Mouse (Mus musculus) midbrain, embryonic 14.5 days (tissue): ENCODE data around the gene Efnb2. TPM values are rescaled to one million over a fixed set of nuclear protein-coding genes. Genes with fewer than 3 reads are reported as not detected.

Source experiments
- ATAC-seq: fragments of 200-750 bp; cut with Nextera tagmentation; 2 replicates; pipeline ENCODE4 v1.8.0; 2017; ENCODE audit warnings: moderate number of reproducible peaks, moderate library complexity; ENCODE audit not compliant: low FRiP score, low TSS enrichment
- DNase-seq: peaks from one replicate; pipeline ENCODE4 v3.0.0-alpha.2; 2015
- H3K27ac ChIP-seq: fragments of 300-500 bp; sonication (generic); replicated peaks from 2 replicates; pipeline ENCODE4 v1.5.1; 2014; ENCODE audit warnings: mild to moderate bottlenecking, low read depth, low read length, moderate library complexity
- H3K27me3 ChIP-seq: fragments of 300-500 bp; sonication (generic); 2 replicates; pipeline ENCODE4 v1.6.1; 2014; ENCODE audit warnings: low read length, control low read depth, mixed read lengths; ENCODE audit not compliant: control insufficient read depth, insufficient read depth
- H3K36me3 ChIP-seq: fragments of 300-500 bp; sonication (generic); 2 replicates; pipeline ENCODE4 v1.6.1; 2014; ENCODE audit warnings: low read length, control low read depth; ENCODE audit not compliant: control insufficient read depth, insufficient read depth
- H3K4me1 ChIP-seq: fragments of 300-500 bp; sonication (generic); 2 replicates; pipeline ENCODE4 v1.6.1; 2014; ENCODE audit warnings: mild to moderate bottlenecking, antibody characterized with exemption, low read length, control low read depth; ENCODE audit not compliant: control insufficient read depth, insufficient read depth
- H3K4me2 ChIP-seq: fragments of 300-500 bp; sonication (generic); 2 replicates; pipeline ENCODE4 v1.6.1; 2014; ENCODE audit warnings: mild to moderate bottlenecking, low read length, moderate library complexity
- H3K4me3 ChIP-seq: fragments of 300-500 bp; sonication (generic); replicated peaks from 2 replicates; pipeline ENCODE4 v1.5.1; 2014; ENCODE audit warnings: low read depth, low read length
- H3K9ac ChIP-seq: fragments of 300-500 bp; sonication (generic); replicated peaks from 2 replicates; pipeline ENCODE4 v1.6.1; 2014; ENCODE audit warnings: mild to moderate bottlenecking, low read length, moderate library complexity
- H3K9me3 ChIP-seq: fragments of 300-500 bp; sonication (generic); 2 replicates; pipeline ENCODE4 v1.6.1; 2016; ENCODE audit warnings: low read length, control low read depth, mixed read lengths; ENCODE audit not compliant: control insufficient read depth
- WGBS: fragments of 180-500 bp; shearing (Covaris S2); extraction: QIAGEN DNeasy Blood & Tissue Kit; methylation state at CpG from one replicate; pipeline ENCODE4 v1.1.7; 2014; 5-methylcytosine and 5-hydroxymethylcytosine counted together
- polyA plus RNA-seq: library from polyadenylated mRNA; unstranded; fragments of >200 nt; fragmentation: Nextera tagmentation; extraction: Ambion mirVana; gene quantifications from 2 replicates; pipeline ENCODE4 v1.2.1, GENCODE M21; 2014

The Efnb2 gene
- 14.0 and 17.1 TPM in 2 replicates for polyA plus RNA-seq

DNA sequence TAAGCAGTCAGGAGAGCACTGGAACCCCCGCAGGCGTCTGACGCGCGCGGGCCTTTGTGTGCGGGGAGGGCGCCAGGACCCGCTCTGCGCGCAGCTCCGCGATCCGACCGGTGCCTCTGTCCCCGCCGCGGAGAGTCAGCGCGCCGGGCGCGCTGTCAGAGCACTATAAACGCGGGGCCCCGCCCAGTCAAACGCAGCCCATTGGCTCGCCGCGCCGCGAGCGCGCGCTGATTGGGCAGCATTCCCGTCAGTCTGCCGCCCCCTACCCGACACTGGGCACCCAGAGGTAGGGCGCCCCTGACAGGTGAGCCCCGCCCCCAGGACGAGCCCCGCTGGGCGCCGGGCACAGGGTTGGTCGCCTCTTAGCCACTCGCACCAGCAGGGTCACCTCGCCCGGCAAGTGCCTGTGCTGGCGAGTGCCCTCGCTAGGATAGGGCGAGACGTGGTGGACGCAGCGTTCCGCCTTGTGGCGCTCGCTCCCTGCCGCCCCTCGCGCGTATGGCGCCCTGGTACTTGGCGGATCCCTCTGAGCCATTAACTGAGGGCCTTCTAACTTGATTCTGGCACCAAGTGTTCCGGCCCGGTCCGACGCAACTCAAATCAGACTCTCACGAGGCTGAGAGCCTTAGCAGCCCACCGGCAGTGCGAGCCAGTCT, at the start of gene Efnb2:
Gene Efnb2 (minus strand): TSS at position 140 of the 656 bp plus-strand sequence.
- H3K4me3 ChIP-seq: peak within 1 kb of the TSS; percentile 89
- H3K4me2 ChIP-seq: peak within 1 kb of the TSS; percentile 91
- 0 out of 2 replicates have a peak, but pooled peaks cover 3% of the 10 kb centered on the region for H3K36me3 ChIP-seq
- WGBS: under 1% methylated on average over 70 of the region's 70 CpGs
- H3K9me3 ChIP-seq: no peaks in the 10 kb centered on the region
- peaks cover 18% of the 10 kb centered on the region for H3K4me1 ChIP-seq
- ATAC-seq (peak; percentile 93), DNase-seq (peak; percentile 98)
- H3K27ac ChIP-seq: peak within 1 kb of the TSS; percentile 88
- H3K9ac ChIP-seq: peak within 1 kb of the TSS; percentile 85
- no peaks in the 10 kb centered on the region for H3K27me3 ChIP-seq

GRCm38 (mm10) chr8:8704813-8705212, 43.8 kb upstream of the Efnb2 start:
- no peaks in the 10 kb centered on the region for H3K27me3 ChIP-seq
- no peak overlapping the region for H3K4me3 ChIP-seq
- H3K9me3 ChIP-seq: no peaks in the 10 kb centered on the region
- no peaks in the 10 kb centered on the region for H3K4me1 ChIP-seq
- ATAC-seq (no peak), DNase-seq (no peak)
- no peak overlapping the region for H3K4me2 ChIP-seq
- no peaks in the 10 kb centered on the region for H3K36me3 ChIP-seq
- H3K9ac ChIP-seq: no peak overlapping the region
- 86% methylated on average over 9 of the region's 9 CpGs for WGBS
- no peak overlapping the region for H3K27ac ChIP-seq

- H3K9me3 ChIP-seq: no peaks in the 10 kb centered on the region
- H3K4me3 ChIP-seq: no peak overlapping the region
- H3K4me1 ChIP-seq: no peaks in the 10 kb centered on the region
- H3K4me2 ChIP-seq: no peak overlapping the region
- DNase-seq (no peak), ATAC-seq (no peak)
- H3K27ac ChIP-seq: no peak overlapping the region
- H3K27me3 ChIP-seq: no peaks in the 10 kb centered on the region
- H3K36me3 ChIP-seq: no peaks in the 10 kb centered on the region
- 90% methylated on average over 2 of the region's 2 CpGs for WGBS
- no peak overlapping the region for H3K9ac ChIP-seq
Measured at GRCm38 (mm10) chr8:8703668-8704067, 42.6 kb upstream of the Efnb2 start.

DNA sequence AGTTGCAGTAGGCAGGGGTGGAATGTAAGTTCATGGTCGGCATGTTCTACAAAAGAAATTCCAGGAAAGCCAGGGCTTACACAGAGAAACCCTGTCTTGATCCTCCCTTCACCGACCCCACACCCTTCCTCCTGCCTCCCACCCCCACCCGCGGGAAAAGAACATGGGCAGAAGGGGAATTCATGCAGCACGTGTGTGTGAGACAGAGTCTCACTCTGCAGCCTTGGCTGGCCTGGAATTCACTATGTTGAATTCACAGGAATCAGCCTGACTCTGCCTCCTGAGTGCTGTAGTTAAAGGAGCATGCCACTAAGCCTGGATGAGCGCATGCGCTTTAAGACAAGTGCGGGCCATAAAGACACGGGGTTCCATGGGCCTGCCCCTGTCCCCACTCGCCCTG, 39.8 kb upstream of the Efnb2 start:
- DNase-seq: no peak
- Histone ChIP-seq H3K36me3 (no peaks in the 10 kb centered on the region), H3K4me3 (no peak overlapping the region), H3K9me3 (no peaks in the 10 kb centered on the region), H3K27me3 (no peaks in the 10 kb centered on the region), H3K27ac (no peak overlapping the region), H3K4me2 (no peak overlapping the region), H3K4me1 (no peaks in the 10 kb centered on the region), H3K9ac (no peak overlapping the region)
- 95% methylated on average over 10 of the region's 10 CpGs for WGBS
- no peak for ATAC-seq

DNA sequence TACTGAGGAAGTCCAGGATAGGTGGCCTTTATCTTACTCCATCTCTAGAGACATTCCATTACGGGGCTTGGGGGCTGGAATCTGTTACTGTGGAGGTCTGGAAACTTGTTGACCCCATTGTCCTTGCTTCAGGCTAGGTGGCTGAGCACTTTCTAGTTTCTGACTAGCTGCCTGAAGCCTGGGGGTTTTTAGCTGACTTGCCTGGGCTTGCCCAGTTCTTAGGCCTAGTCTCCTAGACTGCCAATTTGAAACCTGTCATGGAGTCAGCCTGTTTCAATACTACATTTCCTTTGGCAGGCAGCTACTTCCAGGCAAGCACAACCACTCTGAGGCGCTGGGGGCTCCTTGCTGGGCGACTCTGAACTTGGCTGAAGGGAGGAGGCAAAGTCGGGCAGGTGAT, 39.2 kb upstream of the Efnb2 start:
- Histone ChIP-seq H3K27ac (no peak overlapping the region), H3K36me3 (no peaks in the 10 kb centered on the region), H3K4me3 (no peak overlapping the region), H3K4me2 (no peak overlapping the region), H3K9me3 (no peaks in the 10 kb centered on the region), H3K9ac (no peak overlapping the region), H3K27me3 (no peaks in the 10 kb centered on the region), H3K4me1 (no peaks in the 10 kb centered on the region)
- no peak for ATAC-seq
- WGBS: 91% methylated on average over 4 of the region's 4 CpGs
- no peak for DNase-seq

DNA sequence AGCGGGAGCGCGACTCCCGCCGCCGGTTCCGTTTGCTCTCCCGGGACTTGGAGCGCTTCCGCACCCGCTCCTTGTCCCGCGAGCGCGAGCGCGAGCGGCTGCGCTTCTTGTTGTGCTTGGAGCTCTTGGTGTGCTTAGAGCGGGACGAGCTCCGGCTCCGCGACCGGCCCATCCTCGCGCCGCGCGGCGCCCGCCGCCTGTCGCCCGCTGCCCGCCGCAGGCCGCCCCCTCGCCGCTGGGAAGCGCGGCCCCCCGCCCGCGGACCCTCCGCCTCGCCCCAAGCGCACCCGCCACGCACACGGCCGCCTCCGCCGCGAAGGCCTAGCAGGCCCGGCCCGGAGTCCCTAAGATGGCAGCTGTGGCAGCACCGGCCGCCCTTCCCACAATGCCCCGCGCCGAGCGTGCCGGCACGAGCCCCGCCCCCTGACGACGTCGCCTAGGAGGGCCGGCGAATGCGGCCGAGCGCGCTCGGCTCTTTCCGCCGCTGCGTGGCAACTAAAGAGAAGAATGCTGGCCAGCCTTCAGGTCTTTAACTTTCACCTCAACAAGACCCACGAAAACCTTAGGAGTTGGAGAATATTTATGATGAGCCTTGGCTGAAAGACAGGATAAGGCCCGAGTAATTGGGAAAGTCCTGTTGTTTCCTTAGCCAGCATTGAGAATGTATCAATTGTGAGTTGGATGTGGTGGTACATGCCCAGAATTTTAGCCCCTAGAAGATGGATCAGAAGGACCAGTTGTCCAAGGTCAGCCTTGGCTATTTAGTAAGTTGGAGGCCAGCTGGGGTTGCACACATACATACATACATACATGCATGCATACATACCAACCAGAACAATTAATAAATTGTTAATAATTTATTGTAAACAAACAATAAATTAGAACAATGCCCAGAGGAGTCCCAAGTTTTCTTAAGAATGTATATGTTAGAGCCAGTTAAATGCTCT, 29.4 kb upstream of the Efnb2 start, which contains the start of gene Arglu1:
Gene Arglu1 (minus strand): TSS at position 376 of the 947 bp plus-strand sequence.
- H3K9ac ChIP-seq: peak within 1 kb of the TSS; percentile 99
- ATAC-seq: peak; percentile 96
- DNase-seq: peak; percentile 99
- under 1% methylated on average over 81 of the region's 81 CpGs for WGBS
- H3K4me2 ChIP-seq: peak within 1 kb of the TSS; percentile 83
- no peaks in the 10 kb centered on the region for H3K9me3 ChIP-seq
- H3K4me3 ChIP-seq: peak within 1 kb of the TSS; percentile 77
- H3K27me3 ChIP-seq: no peaks in the 10 kb centered on the region
- H3K27ac ChIP-seq: peak within 1 kb of the TSS; percentile 98
- no peaks in the 10 kb centered on the region for H3K36me3 ChIP-seq
- H3K4me1 ChIP-seq: peaks cover 35% of the 10 kb centered on the region

- Histone ChIP-seq H3K36me3 (no peaks in the 10 kb centered on the region), H3K9ac (peak overlapping the region; percentile 99), H3K4me1 (peaks cover 41% of the 10 kb centered on the region), H3K4me3 (peak overlapping the region; percentile 77), H3K27ac (peak overlapping the region; percentile 98), H3K4me2 (peak overlapping the region; percentile 83), H3K9me3 (no peaks in the 10 kb centered on the region), H3K27me3 (no peaks in the 10 kb centered on the region)
- DNase-seq (peak; percentile 85), ATAC-seq (peak; percentile 76)
- under 1% methylated on average over 60 of the region's 68 CpGs for WGBS
Measured at GRCm38 (mm10) chr8:8689454-8690145, 28.6 kb upstream of the Efnb2 start.

DNA sequence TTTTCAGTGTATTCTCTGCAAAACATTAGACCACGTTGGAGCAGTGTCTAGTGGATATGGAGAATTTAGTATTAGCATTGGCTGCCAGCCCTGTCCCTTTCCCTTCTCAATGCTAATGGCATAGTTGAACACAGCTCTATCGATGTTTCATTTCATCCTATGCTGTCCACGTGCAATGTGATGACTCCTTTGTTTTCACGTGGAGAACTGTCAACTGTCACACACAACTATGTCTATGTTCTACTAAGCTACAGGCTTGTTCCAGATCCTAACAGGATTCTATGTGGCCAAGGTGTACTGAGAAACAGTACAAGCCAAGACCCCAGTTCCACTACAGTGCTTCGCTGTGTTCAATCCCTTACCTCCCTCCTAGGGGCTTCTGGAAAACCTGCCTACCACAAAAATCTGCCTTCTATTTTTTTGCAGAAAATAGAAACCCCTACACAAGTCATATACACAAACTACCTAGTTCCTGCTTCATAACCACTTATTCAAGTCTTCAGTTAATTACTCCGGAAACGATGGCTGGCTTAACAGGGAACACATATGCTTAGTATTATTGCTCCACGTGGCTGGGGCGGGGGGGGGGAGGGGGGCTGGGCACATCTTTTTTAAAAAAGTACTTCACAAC, 27.9 kb upstream of the Efnb2 start:
- no peak for ATAC-seq
- DNase-seq: peak; percentile 4
- peak overlapping the region; percentile 77 for H3K4me3 ChIP-seq
- no peak overlapping the region for H3K27ac ChIP-seq
- peak overlapping the region; percentile 83 for H3K4me2 ChIP-seq
- H3K27me3 ChIP-seq: no peaks in the 10 kb centered on the region
- peak overlapping the region; percentile 99 for H3K9ac ChIP-seq
- 12% methylated on average over 9 of the region's 9 CpGs for WGBS
- H3K4me1 ChIP-seq: peaks cover 41% of the 10 kb centered on the region
- H3K9me3 ChIP-seq: no peaks in the 10 kb centered on the region
- no peaks in the 10 kb centered on the region for H3K36me3 ChIP-seq
